Mouse (Mus musculus): ENCODE results near the gene Acsl3.

- TF ChIP-seq POLR2A (IDR thresholded peaks at IDR 0.05; ENCODE audit: control insufficient read depth, low read depth, low read length) (no peak), CTCF (IDR thresholded peaks at IDR 0.05; ENCODE audit: control insufficient read depth, insufficient read depth, insufficient replicate concordance, low read depth, low read length) (no peak)
Observed at GRCm38 (mm10) chr1:78696305-78696704, 38.7 kb downstream of the Acsl3 start.

Data from testis, adult 2 months (tissue).